7 mouse cellular contexts compared by ENCODE assay signal in the genomic region with DNA sequence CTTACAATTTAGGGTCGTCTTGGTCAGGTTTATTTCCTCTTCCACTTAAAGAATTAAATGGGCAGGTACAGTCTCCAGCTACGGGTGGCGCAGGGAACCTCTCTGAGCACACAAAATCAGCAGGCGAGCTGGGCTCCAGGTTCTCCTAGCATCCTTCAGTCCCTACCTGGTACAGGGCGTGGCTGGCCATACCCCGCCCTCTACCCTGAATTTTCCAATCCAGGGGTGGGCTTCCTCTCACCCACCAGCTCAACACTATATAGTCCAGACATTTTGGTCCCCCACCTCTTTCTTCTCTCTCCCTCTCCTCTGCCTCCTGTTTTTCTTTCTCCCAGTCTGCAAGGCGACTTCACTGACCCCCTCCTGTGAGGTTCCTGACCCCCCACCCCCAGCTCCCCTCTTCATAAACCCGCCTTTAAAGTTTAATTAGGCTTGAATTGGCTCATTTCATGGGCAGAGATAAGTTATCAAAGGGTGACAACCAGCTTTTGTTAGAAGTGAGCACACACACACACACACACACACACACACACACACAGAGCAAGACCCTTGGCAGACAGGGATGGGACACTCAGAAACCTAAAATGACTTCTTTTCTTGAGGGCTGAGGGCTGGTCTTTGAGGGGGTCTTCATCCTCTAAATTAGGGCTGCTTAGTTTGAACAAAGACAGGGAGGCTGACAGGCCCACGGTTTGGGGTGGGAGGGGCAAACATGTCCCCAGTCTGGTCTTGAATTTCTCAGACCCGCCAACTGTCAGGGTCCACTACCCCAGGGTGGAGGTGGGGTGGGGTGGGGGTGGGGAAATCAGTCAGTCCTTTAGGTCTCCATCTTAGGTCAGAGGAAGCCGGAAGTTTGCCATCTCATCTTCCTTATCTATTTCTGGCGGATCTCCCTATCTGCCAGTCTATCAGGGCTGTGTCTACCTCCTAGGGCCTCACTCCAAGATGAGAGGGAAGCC.
DNase-seq lines count a peak whose midpoint lies in the region; ATAC-seq and TF ChIP-seq lines count a peak whose summit lies in the region.

No protein-coding gene starts in this region.

- TF ChIP-seq EP300 in ES-Bruce4 (IDR thresholded peaks at IDR 0.05; ENCODE audit: insufficient read depth, low read depth, low read length) = 0 out of 2 replicates have a peak, but pooled peaks have one; percentile 25

- peak; percentile 48 for TF ChIP-seq POLR2A in ES-Bruce4 (IDR thresholded peaks at IDR 0.05; ENCODE audit: insufficient read depth, low read length)

- H3K9me3 ChIP-seq in E14TG2a.4 (ENCODE audit: low read length) = no peaks in the 10 kb centered on the region
- H3K9me3 ChIP-seq in ES-Bruce4 (replicated peaks; ENCODE audit: control insufficient read depth, insufficient read depth, low read length, poor library complexity, severe bottlenecking) = no peaks in the 10 kb centered on the region
- no peaks in the 10 kb centered on the region for H3K9me3 ChIP-seq in heart, embryonic 16.5 days (replicated peaks; ENCODE audit: control insufficient read depth, low read length)
- H3K9me3 ChIP-seq in liver, embryonic 12.5 days (replicated peaks) = no peaks in the 10 kb centered on the region

- peak overlapping the region; percentile 29; the same call in 1 of the 2 replicates for H3K4me2 ChIP-seq in heart, embryonic 16.5 days (ENCODE audit: low read depth, low read length)
- peak overlapping the region; percentile 42 for H3K4me2 ChIP-seq in liver, embryonic 12.5 days

- TF ChIP-seq CTCF in E14TG2a.4 (conservative IDR thresholded peaks at IDR 0.05; ENCODE audit: low read length) (no peak), ES-Bruce4 (IDR thresholded peaks at IDR 0.05; ENCODE audit: low read depth, low read length) (no peak)

- no peaks in the 10 kb centered on the region for H3K27me3 ChIP-seq in E14TG2a.4 (ENCODE audit: insufficient read depth, low read length)
- no peaks in the 10 kb centered on the region for H3K27me3 ChIP-seq in ES-Bruce4 (ENCODE audit: control insufficient read depth, insufficient read depth, low read length, poor library complexity, severe bottlenecking)
- no peaks in the 10 kb centered on the region for H3K27me3 ChIP-seq in heart, embryonic 16.5 days (ENCODE audit: control insufficient read depth, insufficient read depth, low read length)
- H3K27me3 ChIP-seq in liver, embryonic 12.5 days (replicated peaks) = peaks cover 7% of the 10 kb centered on the region

- H3K4me1 ChIP-seq in E14TG2a.4 (replicated peaks; ENCODE audit: low read depth, low read length) (peaks cover 61% of the 10 kb centered on the region), ES-Bruce4 (ENCODE audit: control insufficient read depth, insufficient read depth, low read length) (peaks cover 2% of the 10 kb centered on the region)
- H3K4me1 ChIP-seq in heart, embryonic 16.5 days (ENCODE audit: control insufficient read depth, insufficient read depth, low read length) = peaks cover 29% of the 10 kb centered on the region
- H3K4me1 ChIP-seq in liver, embryonic 12.5 days = peaks cover 29% of the 10 kb centered on the region

- H3K36me3 ChIP-seq in E14TG2a.4 (ENCODE audit: insufficient read depth, low read length) = no peaks in the 10 kb centered on the region
- H3K36me3 ChIP-seq in ES-Bruce4 (ENCODE audit: control insufficient read depth, insufficient read depth, low read length, poor library complexity, severe bottlenecking) = no peaks in the 10 kb centered on the region
- H3K36me3 ChIP-seq in heart, embryonic 16.5 days (ENCODE audit: control insufficient read depth, insufficient read depth) = no peaks in the 10 kb centered on the region
- H3K36me3 ChIP-seq in liver, embryonic 12.5 days = no peaks in the 10 kb centered on the region

- peak overlapping the region; percentile 90 for H3K27ac ChIP-seq in ES-Bruce4 (ENCODE audit: insufficient read depth, low read length)
- H3K27ac ChIP-seq in heart, embryonic 16.5 days (ENCODE audit: low read length) = peak overlapping the region; percentile 96
- peak overlapping the region; percentile 58 for H3K27ac ChIP-seq in liver, embryonic 12.5 days

- H3K9ac ChIP-seq in ES-Bruce4 (ENCODE audit: low read depth, poor library complexity, severe bottlenecking) = peak overlapping the region; percentile 81
- H3K9ac ChIP-seq in heart, embryonic 16.5 days (ENCODE audit: low read length) = peak overlapping the region; percentile 45
- H3K9ac ChIP-seq in liver, embryonic 12.5 days = no peak overlapping the region

- no peak for DNase-seq in cerebellum, adult 11-12 months

- WGBS in heart, embryonic 16.5 days = 47% methylated on average over 12 of the region's 12 CpGs
- WGBS in liver, embryonic 12.5 days (ENCODE audit: insufficient replicate concordance) = 39% methylated on average over 12 of the region's 12 CpGs

- H3K4me3 ChIP-seq in E14TG2a.4 (replicated peaks; ENCODE audit: low read length) = peak overlapping the region; percentile 58
- H3K4me3 ChIP-seq in ES-Bruce4 (ENCODE audit: low read depth, low read length) = peak overlapping the region; percentile 58
- no peak overlapping the region for H3K4me3 ChIP-seq in heart, embryonic 16.5 days (ENCODE audit: low read length)
- no peak overlapping the region for H3K4me3 ChIP-seq in liver, embryonic 12.5 days

- peak; percentile 3; the same call in 1 of the 2 replicates for ATAC-seq in heart, embryonic 16.5 days (replicated peaks; ENCODE audit: extremely low read depth, insufficient read depth, low FRiP score)
- ATAC-seq in liver, embryonic 12.5 days = peak; percentile 36; the same call in 1 of the 2 replicates
- no peak for ATAC-seq in monocyte, adult 5-6 weeks (replicated peaks; ENCODE audit: insufficient number of reproducible peaks, low FRiP score, low TSS enrichment, poor library complexity, severe bottlenecking)
- ATAC-seq in megakaryocyte, adult 5-6 weeks (ENCODE audit: poor library complexity, severe bottlenecking) = no peak

Comparison
In these comparisons a context has a peak if more than half of its experiments do, and no peak if none do; other contexts are left out.
1. H3K4me3 ChIP-seq: peak in E14TG2a.4 (single experiment) and ES-Bruce4 (single experiment); none in heart, embryonic 16.5 days (single experiment) and liver, embryonic 12.5 days (single experiment).
2. ATAC-seq: peak in heart, embryonic 16.5 days (single experiment) and liver, embryonic 12.5 days (single experiment); none in monocyte, adult 5-6 weeks (single experiment) and megakaryocyte, adult 5-6 weeks (single experiment).
3. Peak in every context shown above with its lines, with median percentiles within 50 percentile points of each other: H3K27ac ChIP-seq.